Mouse (Mus musculus): ENCODE data around the gene Sec22c. TPM values are rescaled to one million over a fixed set of nuclear protein-coding genes. Genes with fewer than 3 reads are reported as not detected.
A peak's percentile ranks its signal among the peaks of the same experiment; 100 is the strongest.

Gene Sec22c
- total RNA-seq, 2 experiments from 2014 or later: 6.0 to 8.8 TPM

- DNase-seq (ENCODE audit: low spot score in 2 of 2): no peak
Measured at GRCm38 (mm10) chr9:121696626-121697025, 8.7 kb downstream of the Sec22c start.

GRCm38 (mm10) chr9:121694736-121695135, 10.6 kb downstream of the Sec22c start:
- DNase-seq (ENCODE audit: low spot score in 2 of 2): no peak

GRCm38 (mm10) chr9:121690734-121691133, 14.6 kb downstream of the Sec22c start:
- no peak for DNase-seq (ENCODE audit: low spot score in 2 of 2)

GRCm38 (mm10) chr9:121690200-121690651, 15.1 kb downstream of the Sec22c start:
- DNase-seq (ENCODE audit: low spot score in 2 of 2): no peak

GRCm38 (mm10) chr9:121684702-121685101, 20.6 kb downstream of the Sec22c start:
- no peak for DNase-seq (ENCODE audit: low spot score in 2 of 2)

GRCm38 (mm10) chr9:121682037-121682680, 23.1 kb downstream of the Sec22c start:
- DNase-seq (ENCODE audit: low spot score in 2 of 2): no peak

- no peak for DNase-seq (ENCODE audit: low spot score in 2 of 2)
Measured at GRCm38 (mm10) chr9:121681191-121681590, 24.1 kb downstream of the Sec22c start.

- DNase-seq (ENCODE audit: low spot score in 2 of 2): peak in 1 of 2 experiments; percentile 24
Measured at GRCm38 (mm10) chr9:121679549-121679948, 25.7 kb downstream of the Sec22c start.

GRCm38 (mm10) chr9:121677476-121677875, 27.8 kb downstream of the Sec22c start:
- no peak for DNase-seq (ENCODE audit: low spot score in 2 of 2)

- no peak for DNase-seq (ENCODE audit: low spot score in 2 of 2)
Measured at GRCm38 (mm10) chr9:121677069-121677468, 28.2 kb downstream of the Sec22c start.

- DNase-seq (ENCODE audit: low spot score in 2 of 2): no peak
Measured at GRCm38 (mm10) chr9:121675556-121675955, 29.7 kb downstream of the Sec22c start.

- DNase-seq (ENCODE audit: low spot score in 2 of 2): no peak
Measured at GRCm38 (mm10) chr9:121675011-121675410, 30.3 kb downstream of the Sec22c start.

- no peak for DNase-seq (ENCODE audit: low spot score in 2 of 2)
Measured at GRCm38 (mm10) chr9:121673716-121674115, 31.6 kb downstream of the Sec22c start.

- DNase-seq (ENCODE audit: low spot score in 2 of 2): no peak
Measured at GRCm38 (mm10) chr9:121672311-121672710, 33.0 kb downstream of the Sec22c start.

- no peak for DNase-seq (ENCODE audit: low spot score in 2 of 2)
Measured at GRCm38 (mm10) chr9:121671300-121671699, 34.0 kb downstream of the Sec22c start.

GRCm38 (mm10) chr9:121669348-121669791, 35.9 kb downstream of the Sec22c start:
- DNase-seq (ENCODE audit: low spot score in 2 of 2): peak; percentile 22 to 28

GRCm38 (mm10) chr9:121667822-121668221, 37.5 kb downstream of the Sec22c start:
- DNase-seq (ENCODE audit: low spot score in 2 of 2): no peak

- no peak for DNase-seq (ENCODE audit: low spot score in 2 of 2)
Measured at GRCm38 (mm10) chr9:121666957-121667630, 38.2 kb downstream of the Sec22c start.

- no peak for DNase-seq (ENCODE audit: low spot score in 2 of 2)
Measured at GRCm38 (mm10) chr9:121664104-121664503, 41.2 kb downstream of the Sec22c start.

- DNase-seq (ENCODE audit: low spot score in 2 of 2): no peak
Measured at GRCm38 (mm10) chr9:121663467-121663866, 41.8 kb downstream of the Sec22c start.

- no peak for DNase-seq (ENCODE audit: low spot score in 2 of 2)
Measured at GRCm38 (mm10) chr9:121659791-121660190, 45.5 kb downstream of the Sec22c start.

GRCm38 (mm10) chr9:121658248-121658647, 47.0 kb downstream of the Sec22c start:
- DNase-seq (ENCODE audit: low spot score in 2 of 2): no peak

- no peak for DNase-seq (ENCODE audit: low spot score in 2 of 2)
Measured at GRCm38 (mm10) chr9:121657143-121657542, 48.1 kb downstream of the Sec22c start.

Data from adrenal gland, postnatal 4 days (tissue).